Mouse (Mus musculus) cortical plate, adult 2 months (tissue): ENCODE data around the gene Pnrc2.

Experiments used
- CTCF ChIP-seq: fragments of 200-500 bp; IDR thresholded peaks from 2 replicates; pipeline ENCODE4 v1.5.1; 2011; ENCODE audit warnings: mild to moderate bottlenecking, control low read depth, low read length; ENCODE audit not compliant: insufficient read depth; ENCODE audit errors: extremely low read depth
- POLR2A ChIP-seq: fragments of 200-500 bp; IDR thresholded peaks from 2 replicates; pipeline ENCODE4 v1.6.1; 2011; ENCODE audit warnings: mild to moderate bottlenecking, low read length, control low read depth; ENCODE audit not compliant: insufficient read depth; ENCODE audit errors: extremely low read depth

DNA sequence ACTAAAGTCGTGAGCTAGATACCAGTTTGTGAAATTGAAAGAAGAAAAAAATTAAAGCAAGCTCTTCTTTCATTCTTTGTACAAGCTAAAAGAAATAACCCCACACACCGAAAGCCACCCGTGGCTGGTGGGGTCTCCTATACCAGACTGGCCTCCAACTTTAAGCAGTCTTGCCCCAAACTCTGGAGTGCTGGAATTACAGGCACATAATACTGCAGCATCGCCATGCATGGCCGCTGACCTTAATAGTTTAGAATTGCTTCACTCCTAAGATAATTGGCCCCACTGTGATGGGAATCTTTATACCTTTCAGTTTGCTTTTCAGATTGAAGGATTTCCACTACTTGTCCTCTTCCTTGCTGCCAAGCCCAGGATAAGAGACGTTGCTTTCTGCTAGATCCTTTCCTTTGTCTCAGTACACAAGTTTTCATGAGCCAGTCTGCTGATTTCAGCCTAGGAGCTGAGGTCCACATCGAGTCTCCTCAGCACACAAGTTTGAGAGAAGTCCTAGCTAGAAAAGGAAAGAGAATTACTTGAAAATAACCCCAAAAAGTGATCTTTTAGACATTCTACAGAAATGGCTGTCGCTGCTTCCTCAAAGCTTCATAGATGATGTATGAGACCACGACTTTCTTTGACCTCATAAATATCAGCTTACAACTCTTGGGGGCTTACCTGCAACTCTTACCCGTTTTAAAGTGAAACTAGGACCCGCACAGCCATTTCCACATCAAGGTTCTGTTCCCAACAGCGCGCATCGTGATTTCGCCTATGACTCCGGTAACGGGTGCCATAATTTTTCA lies 860 bp downstream of the Pnrc2 start:
- TF ChIP-seq CTCF (no peak), POLR2A (no peak)
